Mouse (Mus musculus): ENCODE results near the gene Eng.

Gene Eng

DNA sequence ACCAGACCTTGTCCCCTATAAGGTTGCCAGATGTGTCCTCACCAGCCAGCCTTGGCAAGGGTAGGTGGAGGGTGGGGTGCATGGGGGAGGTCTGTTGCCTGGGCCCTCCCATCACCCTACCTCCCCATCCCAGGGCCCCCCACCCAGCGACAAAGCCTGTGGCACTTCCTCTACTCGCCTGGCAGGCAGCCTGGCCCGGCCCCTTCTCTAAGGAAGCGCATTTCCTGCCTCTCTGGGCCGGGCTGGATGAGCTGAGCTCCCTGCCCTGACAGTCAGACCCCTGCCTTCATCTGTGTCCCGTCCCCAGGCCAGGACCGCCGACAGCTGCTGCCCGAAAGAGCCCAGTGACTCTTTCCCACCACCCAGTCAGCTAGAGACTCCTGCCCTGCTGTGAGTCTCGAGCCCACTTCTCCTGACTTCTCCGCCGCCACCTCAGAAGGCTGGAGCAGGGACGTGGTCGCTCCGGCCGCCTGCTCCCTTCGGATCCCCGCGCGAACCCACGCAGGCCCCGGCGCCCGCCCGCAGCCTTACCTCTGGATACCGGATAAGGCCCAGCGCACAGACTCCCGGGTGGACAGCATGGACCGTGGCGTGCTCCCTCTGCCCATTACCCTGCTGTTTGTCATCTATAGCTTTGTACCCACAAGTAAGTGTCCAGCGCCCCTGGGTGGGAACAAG, at the start of gene Eng:
TSS of gene Eng (plus strand) at position 217 of the 678 bp plus-strand sequence.
- no peak for DNase-seq (ENCODE audit: low read depth, low spot score)

DNA sequence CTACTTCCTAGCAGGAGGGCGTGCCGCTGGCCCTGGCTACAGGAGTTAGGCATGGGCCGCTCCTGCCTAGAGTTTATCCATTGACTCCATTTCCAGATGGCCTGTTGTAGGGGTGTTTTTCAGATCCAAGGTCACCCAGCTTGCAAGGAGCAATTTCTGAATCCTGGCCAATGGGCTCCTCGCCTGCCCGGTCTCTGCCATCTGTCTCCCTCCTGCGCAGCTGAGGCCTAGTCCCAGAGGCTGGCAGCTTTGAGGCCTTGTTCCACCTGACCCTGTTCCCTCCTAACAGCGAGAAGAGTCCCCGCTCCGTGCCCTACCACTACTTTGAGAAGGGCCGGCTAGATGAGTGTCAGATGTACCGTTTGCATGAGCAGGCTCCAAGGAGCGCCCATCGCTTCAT, 49.7 kb upstream of the Eng start:
- no peak for DNase-seq (ENCODE audit: low read depth, low spot score)

- DNase-seq (ENCODE audit: low read depth, low spot score) = no peak
Measured at GRCm38 (mm10) chr2:32597248-32597647, 49.1 kb upstream of the Eng start.

GRCm38 (mm10) chr2:32597699-32598098, 48.7 kb upstream of the Eng start:
- DNase-seq (ENCODE audit: low read depth, low spot score) = no peak

- DNase-seq (ENCODE audit: low read depth, low spot score) = no peak
Measured at GRCm38 (mm10) chr2:32598506-32598905, 47.9 kb upstream of the Eng start.

GRCm38 (mm10) chr2:32599409-32599808, 47.0 kb upstream of the Eng start, which contains the start of gene St6galnac6:
Gene St6galnac6 (plus strand): TSS chr2:32599709.
- DNase-seq (ENCODE audit: low read depth, low spot score) = no peak

- DNase-seq (ENCODE audit: low read depth, low spot score) = no peak
Measured at GRCm38 (mm10) chr2:32601417-32602065, 44.9 kb upstream of the Eng start.

- DNase-seq (ENCODE audit: low read depth, low spot score) = no peak
Measured at GRCm38 (mm10) chr2:32602600-32603054, 43.8 kb upstream of the Eng start.

- no peak for DNase-seq (ENCODE audit: low read depth, low spot score)
Measured at GRCm38 (mm10) chr2:32604631-32605030, 41.8 kb upstream of the Eng start.

- no peak for DNase-seq (ENCODE audit: low read depth, low spot score)
Measured at GRCm38 (mm10) chr2:32606161-32607142, 39.9 kb upstream of the Eng start.

- no peak for DNase-seq (ENCODE audit: low read depth, low spot score)
Measured at GRCm38 (mm10) chr2:32607262-32607947, 39.0 kb upstream of the Eng start.

GRCm38 (mm10) chr2:32608141-32608777, 38.1 kb upstream of the Eng start:
- DNase-seq (ENCODE audit: low read depth, low spot score) = no peak

GRCm38 (mm10) chr2:32608778-32609435, 37.5 kb upstream of the Eng start:
- no peak for DNase-seq (ENCODE audit: low read depth, low spot score)

GRCm38 (mm10) chr2:32610610-32611229, 35.7 kb upstream of the Eng start:
- no peak for DNase-seq (ENCODE audit: low read depth, low spot score)

GRCm38 (mm10) chr2:32612274-32612673, 34.1 kb upstream of the Eng start:
- no peak for DNase-seq (ENCODE audit: low read depth, low spot score)

DNA sequence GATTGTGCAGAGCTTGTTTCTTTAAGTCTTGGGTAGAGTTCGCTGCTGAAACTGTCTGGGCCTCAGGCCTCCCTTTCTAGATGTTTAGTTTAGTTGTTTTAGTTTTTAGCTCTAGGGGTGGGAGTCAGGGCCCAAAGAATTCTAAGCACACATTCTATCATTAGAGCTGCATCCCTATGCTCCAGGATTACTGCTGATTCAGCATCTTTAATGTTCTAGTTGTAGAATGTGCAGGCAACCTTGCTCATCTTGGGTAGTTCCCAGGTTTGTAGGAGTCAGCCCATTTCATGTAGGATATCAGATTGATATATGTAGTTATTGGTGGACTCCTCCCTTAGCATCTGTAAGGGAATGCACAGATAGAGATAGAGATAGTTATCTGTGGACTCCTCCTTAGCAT, 29.3 kb upstream of the Eng start:
- no peak for DNase-seq (ENCODE audit: low read depth, low spot score)

GRCm38 (mm10) chr2:32617601-32618000, 28.8 kb upstream of the Eng start:
- no peak for DNase-seq (ENCODE audit: low read depth, low spot score)

DNA sequence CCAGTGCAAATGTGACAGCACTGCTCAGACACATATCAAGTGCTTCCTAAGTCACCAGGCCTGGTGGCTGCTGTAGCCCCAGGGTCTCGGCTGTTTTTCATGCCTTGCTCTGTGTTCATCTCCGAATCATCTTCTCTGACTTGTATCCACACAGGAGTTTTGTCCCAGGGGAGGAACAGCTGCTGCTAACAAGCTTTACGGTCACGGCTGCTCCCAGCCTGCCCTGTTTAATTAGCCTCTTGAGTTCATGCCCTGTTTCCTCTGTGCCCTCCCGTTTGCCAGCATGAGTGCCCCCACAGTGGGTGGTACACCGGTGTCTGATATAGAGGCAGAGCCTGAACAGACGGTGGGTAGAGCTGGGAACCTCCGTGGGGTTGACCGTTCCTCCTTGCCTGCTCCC, 28.3 kb upstream of the Eng start:
- no peak for DNase-seq (ENCODE audit: low read depth, low spot score)

- DNase-seq (ENCODE audit: low read depth, low spot score) = no peak
Measured at GRCm38 (mm10) chr2:32620682-32621516, 25.5 kb upstream of the Eng start.

Data from brain, embryonic 18.5 days (tissue).